Mouse (Mus musculus): ENCODE measurements around the gene Adgrg3.

Adgrg3 gene

DNA sequence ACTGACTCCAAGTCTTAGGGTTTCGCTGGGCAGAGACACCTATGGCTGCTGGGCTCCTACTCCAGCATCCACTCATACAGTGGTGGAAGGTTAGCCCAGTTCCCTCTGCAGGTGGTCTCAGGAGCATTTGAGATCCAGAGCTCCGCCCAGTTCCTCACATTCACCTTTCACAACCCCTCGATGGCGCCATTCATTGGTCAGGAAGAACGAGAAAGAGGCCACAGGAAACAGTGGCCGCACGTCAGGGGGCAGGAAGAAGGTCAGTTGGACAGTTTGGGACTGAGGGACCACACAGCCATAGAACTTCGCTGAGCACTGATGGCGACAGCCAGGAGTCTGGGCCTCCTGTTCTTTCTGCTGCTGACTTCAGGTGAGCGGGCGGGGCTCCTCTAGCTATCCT is at the start of gene Adgrg3:
TSS of gene Adgrg3 (plus strand) at position 242 of the 400 bp plus-strand sequence.
- DNase-seq (ENCODE audit: extremely low spot score) = no peak

DNA sequence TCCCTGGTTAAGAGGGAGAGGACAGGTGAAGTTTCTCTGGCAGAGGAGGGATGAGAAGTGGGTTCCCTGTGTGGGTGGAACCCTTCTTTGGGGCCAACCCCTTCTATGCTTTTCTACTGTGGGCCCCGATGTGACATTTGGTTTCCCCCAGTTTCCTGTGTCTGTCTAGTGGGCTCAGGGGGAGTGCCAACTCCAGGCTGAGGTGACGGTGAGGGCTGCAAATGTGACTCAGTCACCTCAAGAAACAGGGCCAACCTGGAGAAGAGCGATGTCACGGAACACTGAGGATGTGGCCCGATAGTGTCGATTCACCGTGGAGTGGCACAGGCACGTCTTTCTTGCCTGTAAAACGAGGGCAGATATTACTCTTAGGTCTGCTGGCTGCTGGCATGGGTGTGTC is 44.2 kb upstream of the Adgrg3 start:
- DNase-seq (ENCODE audit: extremely low spot score) = no peak

DNA sequence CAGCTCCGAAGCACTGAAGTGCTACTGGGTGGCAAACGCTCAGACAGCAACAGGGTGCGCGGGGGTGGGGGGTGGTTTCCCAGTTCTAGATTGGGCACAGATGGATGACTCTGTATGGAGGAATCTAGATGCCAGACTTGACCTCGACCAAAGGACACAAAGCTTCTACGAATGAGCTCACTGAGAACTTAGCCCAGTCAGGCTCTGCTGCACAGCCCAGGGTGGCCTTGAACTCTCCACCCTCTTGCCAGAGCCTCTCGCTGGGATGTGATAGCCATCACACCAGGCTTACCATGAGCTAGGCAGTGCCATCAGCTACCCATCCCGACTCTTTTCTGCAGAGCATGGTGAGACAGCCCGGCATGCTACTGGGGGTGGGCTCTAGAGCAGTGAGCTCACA is 43.7 kb upstream of the Adgrg3 start:
- DNase-seq (ENCODE audit: extremely low spot score) = no peak

DNA sequence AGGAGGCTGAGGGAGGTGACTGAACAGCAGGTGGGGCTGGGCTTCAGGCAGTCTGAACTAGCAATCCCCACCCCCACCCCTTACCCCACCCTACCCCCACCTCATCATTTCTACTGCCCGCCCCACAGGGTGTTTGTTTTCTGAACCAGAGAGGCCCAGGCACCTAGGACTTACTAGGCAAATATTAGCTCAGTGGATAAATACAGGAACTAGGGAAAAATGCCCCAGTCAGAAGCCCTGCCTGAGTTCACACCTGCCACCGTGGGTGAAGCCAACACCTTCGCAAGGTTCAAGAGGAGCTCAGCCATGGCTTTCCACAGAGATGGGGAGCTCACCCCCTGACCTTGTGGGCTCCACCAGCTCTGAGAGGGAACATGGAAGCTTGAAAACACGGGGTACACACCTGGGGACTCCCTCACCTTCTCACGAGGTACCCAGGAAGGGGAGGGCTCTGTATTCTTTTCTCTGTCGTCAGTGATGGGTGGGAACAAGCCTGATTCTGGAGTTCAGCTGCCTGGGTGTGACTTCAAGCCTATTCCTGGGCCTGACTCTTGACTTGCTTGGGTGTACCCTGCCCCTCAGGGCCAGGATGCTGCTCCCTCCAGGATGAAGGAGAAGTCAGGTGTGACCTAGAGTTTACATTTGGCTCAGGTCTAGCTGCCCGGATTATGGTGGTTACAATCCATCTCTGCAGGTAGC is 42.9 kb upstream of the Adgrg3 start, which contains the start of gene Adgrg1:
TSS of gene Adgrg1 (plus strand) at position 285 of the 699 bp plus-strand sequence.
- DNase-seq (ENCODE audit: extremely low spot score) = no peak

DNA sequence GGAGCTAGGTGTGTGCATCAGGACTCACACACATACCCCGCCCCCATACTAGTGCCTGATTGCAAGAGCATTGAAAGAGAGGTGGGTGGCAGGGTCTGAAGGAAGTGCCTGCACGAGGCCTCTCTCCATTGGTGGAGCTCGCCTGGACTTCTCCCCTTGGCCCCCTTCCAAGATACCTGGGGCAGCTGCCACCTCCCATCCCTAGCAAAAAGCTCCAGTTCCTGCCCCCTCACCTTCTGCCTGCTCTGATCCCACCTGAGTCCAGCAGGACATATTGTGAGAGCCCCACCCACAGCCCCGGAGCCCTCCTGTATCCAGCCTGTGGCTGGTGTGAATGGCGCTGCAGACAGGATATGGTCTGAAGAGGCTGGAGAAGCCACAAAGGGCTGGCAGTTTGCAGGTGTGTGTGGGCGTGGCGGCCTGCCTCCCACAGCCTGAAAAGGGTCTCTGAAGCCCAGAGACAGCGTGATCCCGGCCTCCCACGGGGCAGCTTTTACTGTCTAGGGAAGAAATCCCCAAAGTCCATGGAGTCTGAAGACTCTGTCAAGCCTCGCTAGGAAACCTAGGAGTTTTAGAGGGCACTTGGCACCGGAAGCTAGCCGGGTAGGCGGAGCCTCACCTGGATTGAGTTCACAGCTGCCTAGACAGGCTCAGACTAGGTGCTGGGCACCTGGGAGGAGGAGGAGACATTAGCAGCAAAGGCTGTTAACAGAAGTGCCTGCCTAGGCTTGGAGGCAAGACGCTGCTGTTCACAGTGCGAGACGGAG is 40.7 kb upstream of the Adgrg3 start:
- no peak for DNase-seq (ENCODE audit: extremely low spot score)

DNA sequence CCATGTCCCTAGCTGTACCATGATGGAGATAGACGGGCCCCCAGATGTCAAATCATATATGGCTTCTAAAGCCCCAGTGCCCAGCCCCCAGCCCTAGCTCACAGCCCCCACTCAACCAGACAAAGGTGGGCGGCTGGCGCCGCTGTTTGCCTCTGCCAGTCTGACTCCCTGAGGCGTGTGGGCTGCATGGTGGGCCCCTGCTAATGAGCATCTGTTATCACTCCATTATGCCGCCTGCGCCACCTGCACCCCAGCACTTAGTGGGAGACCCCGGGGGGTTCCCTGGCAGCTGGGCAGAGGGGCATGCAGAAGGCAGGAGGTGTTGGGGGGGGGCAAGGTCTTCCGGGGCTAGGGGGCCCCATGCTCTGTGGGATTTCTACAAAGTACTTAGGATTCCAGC is 39.4 kb upstream of the Adgrg3 start:
- DNase-seq (ENCODE audit: extremely low spot score) = no peak

DNA sequence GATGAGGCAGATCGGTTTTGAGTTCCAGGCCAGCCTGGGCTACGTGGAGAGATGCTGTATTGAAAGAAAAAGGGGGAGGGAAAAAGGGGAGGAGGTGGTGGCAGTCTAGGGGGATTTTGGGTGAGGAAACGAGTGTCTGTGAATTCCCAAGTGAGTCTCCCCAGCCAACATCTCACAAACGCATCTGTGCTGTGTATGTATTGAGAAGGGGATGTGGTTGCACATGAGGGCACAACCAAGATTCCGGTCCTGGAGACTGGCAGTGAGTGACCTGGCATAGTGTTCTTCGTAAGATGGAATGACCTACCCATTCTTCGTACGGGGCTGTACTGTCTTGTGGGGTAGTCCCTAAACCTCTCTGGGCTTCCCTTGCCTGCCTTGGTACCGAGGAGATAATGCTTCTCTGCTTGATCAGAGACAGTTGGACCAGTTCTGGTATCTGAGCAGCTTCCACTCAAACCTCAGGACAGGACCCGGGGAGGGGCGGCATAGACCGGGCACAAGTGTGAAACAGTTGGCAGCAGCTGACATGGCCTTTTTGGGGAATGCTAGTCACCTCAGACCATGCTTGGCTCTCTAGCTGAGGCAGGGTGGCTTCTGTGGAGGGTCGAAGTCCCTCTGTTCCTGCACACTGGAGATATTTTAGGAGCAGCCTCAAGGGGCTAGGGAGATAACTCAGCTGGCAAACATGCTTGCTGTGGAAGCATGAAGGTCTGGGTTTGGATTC is 38.7 kb upstream of the Adgrg3 start:
- DNase-seq (ENCODE audit: extremely low spot score) = no peak

DNA sequence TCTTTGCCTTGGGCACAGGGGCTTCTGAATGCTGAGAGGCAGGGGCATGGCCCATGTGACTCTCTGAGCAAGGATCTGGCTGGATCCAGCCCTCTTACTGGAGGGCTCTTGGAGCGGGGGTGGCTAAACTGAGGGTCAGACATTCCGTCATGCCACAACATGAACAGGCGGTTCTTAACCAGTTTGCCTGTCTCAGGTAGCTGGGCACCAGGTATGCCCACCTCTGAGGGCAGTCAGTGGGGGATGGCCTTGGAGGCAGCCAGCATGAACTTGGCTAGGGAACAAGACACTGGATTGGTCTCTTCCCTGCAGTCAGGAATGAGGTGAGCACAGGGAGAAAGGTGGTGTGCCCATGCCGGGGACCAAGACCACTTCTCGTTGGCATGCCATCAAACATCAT is 37.3 kb upstream of the Adgrg3 start:
- DNase-seq (ENCODE audit: extremely low spot score) = no peak

DNA sequence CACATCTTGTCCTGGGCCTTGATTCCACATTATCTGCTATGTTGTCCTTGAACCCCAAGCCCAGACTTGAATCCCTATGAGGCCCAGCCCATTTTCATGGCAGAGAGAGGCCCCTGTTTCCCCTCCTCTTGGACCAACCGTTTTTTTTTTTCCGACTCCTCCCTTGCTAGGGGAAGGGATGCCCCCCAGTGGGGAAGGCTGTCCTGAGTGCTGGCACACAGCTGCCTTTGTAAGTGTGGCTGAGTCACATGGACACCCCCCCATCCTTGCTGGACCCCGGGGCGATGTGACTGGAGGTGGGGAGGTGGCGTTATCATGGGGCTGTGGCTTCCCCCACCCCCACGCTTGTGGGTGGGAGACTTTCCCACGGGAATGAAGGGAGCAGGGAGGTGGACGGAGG is 36.5 kb upstream of the Adgrg3 start:
- no peak for DNase-seq (ENCODE audit: extremely low spot score)

DNA sequence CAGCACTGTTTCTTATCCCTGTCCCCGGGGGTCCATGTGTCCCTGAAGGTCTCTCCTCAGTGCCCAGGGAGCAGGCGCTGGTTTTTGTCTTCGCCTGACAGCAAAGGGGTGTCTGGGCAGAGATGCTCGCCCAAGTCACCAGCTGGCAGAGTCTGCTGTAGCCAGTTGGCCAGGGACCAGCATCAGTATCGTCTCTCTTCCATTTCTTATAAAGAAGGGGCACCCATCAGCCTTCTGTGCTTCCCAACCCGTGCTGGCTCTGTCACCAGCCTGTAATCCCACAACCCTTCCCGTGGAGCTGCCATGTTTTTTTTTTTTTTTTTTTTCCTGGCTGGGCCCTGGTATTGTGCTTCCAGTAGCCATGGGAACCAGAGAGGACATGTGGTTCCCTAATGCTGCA is 35.6 kb upstream of the Adgrg3 start:
- no peak for DNase-seq (ENCODE audit: extremely low spot score)

DNA sequence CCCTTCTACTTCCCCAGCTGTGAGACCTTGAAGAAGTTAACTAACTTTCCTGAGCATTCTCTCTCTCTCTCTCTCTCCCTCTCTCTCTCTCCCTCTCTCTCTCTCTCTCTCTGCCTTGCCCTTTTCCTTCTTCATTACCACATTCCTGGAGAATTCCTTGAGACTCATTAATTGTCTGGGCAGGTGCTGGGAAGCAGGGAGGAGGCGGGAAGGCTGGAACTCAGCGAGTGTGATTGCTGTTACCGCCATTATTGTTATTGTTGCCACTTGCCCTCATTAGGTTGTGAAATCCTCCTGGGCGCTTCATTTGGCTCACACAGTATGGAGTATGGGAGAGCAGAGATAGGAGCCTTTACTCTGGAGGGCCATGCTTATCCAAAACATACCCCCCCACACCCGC is 34.3 kb upstream of the Adgrg3 start:
- no peak for DNase-seq (ENCODE audit: extremely low spot score)

DNA sequence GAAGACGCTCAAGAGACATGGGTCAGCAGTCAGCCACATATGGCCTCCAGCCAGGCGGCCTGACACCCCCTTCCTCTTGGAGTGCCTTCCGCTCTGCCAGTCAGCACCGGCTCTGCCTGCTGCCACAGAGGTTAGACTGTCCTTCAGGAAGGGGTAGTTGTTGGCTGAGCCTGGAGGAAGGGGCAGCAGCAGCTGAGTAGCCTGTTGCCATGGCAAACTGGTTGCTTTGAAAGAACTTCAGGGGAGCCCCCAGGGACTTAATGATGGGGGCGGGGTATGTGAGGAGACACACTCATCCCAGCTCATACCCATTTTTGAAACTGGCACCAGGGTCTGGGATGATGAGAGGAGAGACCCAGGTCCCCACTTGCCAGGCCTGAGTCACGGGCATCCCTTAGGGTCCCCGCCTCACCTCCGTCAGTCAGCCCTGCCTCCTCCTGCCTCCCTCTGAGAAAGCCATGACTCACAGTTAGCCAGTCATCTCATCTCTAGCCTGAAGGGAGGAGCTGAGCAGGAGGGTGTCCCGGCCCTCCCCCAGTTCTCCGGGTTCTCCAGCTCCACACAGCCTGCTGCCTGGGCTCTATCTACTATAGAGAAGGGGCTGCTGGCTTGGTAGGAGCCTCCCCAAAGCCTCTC is 33.5 kb upstream of the Adgrg3 start:
- DNase-seq (ENCODE audit: extremely low spot score) = no peak

DNA sequence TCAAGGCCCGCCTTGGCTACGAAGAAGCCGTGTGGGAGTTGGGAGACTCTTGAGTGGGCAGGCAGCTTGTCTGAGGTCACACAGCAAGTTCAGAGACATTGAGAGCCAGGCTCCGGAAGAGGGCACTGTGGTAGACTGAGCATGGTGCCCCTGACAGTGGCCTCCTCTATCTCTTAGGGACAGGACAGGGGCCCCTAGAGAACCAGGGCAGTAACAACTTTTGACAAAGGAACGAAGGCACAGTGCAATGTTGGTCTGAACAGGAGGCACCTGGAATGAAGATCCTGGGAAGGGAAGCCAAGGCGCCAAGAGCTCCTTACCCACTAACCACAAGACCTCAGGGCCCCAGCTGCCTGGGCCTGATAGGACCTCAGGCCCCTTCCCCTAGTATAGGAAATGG is 32.5 kb upstream of the Adgrg3 start:
- DNase-seq (ENCODE audit: extremely low spot score) = no peak

DNA sequence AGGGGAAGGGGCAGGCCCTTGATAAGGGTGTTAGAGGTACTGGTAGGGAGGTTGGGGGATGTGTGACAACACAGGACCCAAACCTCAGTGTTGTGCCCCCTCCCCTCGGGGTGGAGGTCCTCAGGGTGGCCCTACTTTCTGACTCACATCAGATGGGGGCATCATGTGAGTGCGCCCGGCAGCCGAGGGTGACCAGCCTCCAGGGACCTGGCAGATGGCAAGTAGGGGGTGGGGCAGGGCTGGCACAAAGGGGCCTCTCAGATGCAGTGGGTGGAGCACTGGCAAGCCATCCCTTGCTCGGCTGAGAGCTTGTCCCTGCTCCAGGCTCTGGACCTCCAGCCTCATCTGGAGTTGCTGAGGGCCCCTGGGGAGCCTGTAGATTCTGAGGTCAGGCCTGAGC is 30.8 kb upstream of the Adgrg3 start:
- DNase-seq (ENCODE audit: extremely low spot score) = no peak

DNA sequence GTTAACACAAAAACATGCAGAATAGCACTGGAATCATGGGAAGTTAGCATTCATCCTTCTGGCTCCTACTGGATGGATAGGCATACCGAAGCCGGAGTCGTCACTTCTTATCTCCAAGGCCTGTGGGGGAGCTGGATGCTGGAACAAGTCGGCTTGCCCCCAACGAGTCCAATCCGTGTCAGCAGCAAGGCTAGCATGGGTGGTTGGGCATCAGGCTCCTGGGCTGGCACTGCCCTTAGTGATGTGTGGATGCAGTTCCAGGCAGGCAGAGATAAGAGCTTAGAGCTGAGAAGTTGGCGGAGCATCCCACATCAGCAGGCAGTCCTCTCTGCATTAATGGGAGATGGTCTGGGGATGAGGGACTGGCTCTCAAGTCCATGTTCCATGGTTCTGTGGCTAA is 29.9 kb upstream of the Adgrg3 start:
- no peak for DNase-seq (ENCODE audit: extremely low spot score)

DNA sequence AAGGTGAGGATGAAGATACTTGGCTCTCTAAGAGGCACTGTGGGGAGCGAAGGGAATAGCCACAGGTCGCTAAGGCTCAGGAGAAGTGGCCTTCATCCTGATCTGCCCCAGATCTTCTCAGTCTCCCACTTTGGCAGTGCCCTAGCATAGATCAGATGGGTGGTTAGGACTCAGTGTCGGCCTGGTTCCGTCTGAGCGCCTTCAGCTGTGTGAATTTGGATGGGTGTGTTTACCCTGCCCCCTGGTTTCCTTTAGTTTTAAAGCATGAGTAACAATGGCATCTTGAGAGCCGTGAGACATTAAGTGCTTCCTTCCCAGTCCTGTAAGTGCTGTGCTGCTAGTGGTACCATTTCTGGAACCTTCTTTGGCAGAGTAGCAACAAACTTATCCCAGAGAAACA is 28.9 kb upstream of the Adgrg3 start:
- no peak for DNase-seq (ENCODE audit: extremely low spot score)

DNA sequence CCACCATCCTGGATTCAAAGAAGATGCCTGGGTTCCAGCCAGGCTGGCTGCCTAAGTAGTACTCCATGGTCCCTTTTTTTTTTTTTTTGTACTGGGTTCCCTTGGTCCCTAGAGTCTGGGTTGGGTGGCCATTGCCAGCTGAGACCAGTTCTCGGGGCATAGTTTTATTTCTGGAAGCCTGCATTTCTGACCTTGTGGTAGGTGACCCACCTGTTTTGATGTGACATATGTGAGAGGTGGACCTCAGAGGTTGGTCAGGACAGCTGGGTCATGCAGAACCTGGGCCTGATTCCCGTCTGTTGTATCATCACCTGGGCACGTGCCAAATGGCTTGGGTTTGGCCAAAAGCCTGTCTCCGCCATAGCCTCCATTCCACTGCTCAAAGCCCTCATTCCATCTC is 27.8 kb upstream of the Adgrg3 start:
- no peak for DNase-seq (ENCODE audit: extremely low spot score)

DNA sequence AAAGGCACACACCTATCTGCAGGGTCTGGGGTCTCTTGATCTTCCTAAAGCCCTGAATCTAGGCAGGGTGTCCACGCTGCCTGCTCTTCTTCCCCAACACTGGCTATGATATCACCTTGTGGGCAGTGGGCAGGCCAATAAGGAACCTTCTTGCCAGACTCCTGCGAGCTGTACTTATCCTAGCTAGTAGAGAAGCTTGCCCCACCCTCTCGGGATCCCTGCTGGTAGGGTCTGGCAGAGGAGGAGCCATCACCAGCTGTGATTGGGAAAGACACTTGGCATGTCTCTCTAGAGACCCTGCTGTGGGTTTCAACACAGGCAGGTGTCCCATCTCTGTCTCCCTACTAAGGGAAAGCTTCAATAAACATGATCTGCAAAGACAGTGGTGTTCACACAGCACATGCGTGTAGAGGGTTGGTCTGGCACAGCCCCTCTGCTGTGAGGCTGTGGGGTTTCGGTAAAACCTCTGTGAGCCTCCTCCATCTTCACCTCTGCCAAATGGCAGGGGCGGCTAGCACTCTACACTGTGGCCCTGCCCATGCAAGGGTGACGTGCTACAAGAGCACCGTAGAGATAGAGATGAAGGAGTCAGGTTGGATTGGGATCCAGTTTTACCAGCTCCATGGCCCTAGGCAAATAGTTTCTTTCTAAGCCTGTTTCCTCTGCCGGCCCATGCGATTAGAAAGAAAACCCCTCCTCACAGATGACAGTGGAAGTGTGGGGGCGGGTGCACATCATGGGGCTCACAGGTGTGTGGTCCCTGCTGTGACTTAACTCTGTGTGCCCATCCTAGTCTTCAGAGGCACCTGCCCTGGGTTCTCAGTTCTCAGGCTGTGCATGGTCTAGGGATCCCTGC is 26.7 kb upstream of the Adgrg3 start:
- no peak for DNase-seq (ENCODE audit: extremely low spot score)

DNA sequence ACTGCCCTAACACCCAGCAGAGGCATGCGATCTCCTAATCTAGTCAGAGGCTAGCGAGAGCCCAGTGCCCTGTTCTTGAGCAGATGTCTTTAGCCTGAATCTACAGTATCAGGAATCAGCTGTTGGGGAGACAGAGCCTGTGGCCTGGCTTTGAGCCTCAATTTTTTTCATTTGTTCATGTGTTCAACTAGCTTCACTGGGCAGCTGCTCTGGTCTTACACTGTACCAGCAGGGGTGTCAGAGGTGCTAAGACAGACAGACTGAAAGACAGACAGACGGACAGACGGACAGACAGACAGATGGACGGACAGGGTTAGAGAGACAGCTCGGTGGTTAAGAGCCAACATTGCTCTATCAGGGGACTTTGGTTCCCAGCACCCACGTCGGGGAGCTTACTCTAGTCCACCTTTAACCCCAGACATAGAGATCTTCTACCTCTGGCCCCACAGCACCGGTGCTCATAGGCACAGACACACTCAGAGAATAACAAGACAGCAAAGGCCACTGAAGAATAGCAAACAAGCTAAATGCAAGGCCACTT is 26.0 kb upstream of the Adgrg3 start:
- no peak for DNase-seq (ENCODE audit: extremely low spot score)

DNA sequence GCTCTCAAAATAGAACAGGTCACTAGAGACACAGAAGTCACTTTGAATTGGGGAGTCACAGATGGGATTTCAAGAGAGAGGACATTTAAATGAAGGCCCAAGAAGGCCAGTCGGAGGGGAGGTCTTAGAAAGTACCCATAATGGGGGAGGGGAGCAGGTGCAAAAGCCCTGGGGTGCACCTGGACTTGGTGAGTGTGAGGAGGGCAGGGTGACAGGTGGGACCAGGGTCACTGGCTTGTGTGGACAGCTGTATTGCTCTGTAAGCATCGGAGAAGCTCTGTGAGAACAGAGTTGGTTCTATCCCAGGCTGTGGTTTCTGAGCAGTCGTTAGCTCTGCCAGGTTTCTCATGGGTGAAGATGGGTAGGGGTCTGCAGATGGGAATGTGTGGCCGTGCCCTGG is 25.5 kb upstream of the Adgrg3 start:
- no peak for DNase-seq (ENCODE audit: extremely low spot score)

DNA sequence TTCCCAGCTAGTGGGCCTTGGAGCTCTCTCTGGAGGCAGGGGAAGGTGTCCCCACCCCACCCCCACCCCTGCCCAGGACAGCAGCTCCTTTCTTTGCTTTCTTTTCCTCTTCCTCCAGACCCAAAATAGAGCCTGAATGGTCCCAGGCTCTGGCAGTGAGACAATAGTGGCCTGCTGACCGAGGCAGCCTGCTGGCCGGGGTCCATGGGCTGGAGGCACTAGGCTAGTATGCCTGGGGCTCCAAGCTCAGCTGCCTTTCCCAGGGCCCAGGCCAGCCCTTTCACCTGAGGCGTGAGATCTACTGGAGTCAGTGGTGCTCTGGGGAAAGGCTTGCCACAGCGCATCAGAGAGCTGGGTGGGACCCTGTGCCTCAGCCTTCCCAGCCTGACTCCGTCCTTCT is 25.0 kb upstream of the Adgrg3 start:
- no peak for DNase-seq (ENCODE audit: extremely low spot score)
